Mouse (Mus musculus): ENCODE measurements around the gene Chd6. TPM values are rescaled to one million over a fixed set of nuclear protein-coding genes. Genes with fewer than 3 reads are reported as not detected.
"Not testable (repeated sequence)": the region's sequence is repeated elsewhere in the genome, so short reads cannot be mapped to it uniquely, and the experiment has no call there.

Chd6 gene
- polyA plus RNA-seq, 1 experiment, result 5.1 TPM

GRCm38 (mm10) chr2:160960956-160961646, 147.8 kb downstream of the Chd6 start:
- H3K4me2 ChIP-seq (ENCODE audit: low read depth), result no peak overlapping the region
- peaks cover 17% of the 10 kb centered on the region for H3K36me3 ChIP-seq (ENCODE audit: control insufficient read depth, insufficient read depth)
- no peak overlapping the region for H3K4me3 ChIP-seq
- no peaks in the 10 kb centered on the region for H3K27me3 ChIP-seq (ENCODE audit: control insufficient read depth, insufficient read depth, insufficient read length)
- TF ChIP-seq MYOD1 (IDR thresholded peaks at IDR 0.05; ENCODE audit: control insufficient read depth in 1 of 3, insufficient read length in 2 of 3, low read depth in 2 of 3) (no peak), TCF3 (IDR thresholded peaks at IDR 0.05; ENCODE audit: insufficient read length, low read depth) (no peak), CEBPB (IDR thresholded peaks at IDR 0.05; ENCODE audit: insufficient read depth, poor library complexity, severe bottlenecking) (no peak), POLR2AphosphoS2 (IDR thresholded peaks at IDR 0.05; ENCODE audit: insufficient read length, low read depth) (no peak), TCF12 (IDR thresholded peaks at IDR 0.05; ENCODE audit: insufficient read depth, poor library complexity, severe bottlenecking) (no peak), E2F4 (IDR thresholded peaks at IDR 0.05; ENCODE audit: insufficient read depth) (no peak), USF1 (IDR thresholded peaks at IDR 0.05; ENCODE audit: low read depth) (no peak), POLR2A (IDR thresholded peaks at IDR 0.05; ENCODE audit: insufficient read length, low read depth) (no peak), MYOG (IDR thresholded peaks at IDR 0.05; ENCODE audit: control insufficient read depth in 1 of 3, insufficient read depth in 1 of 3, insufficient read length in 2 of 3, low read depth in 2 of 3) (no peak), SRF (IDR thresholded peaks at IDR 0.05; ENCODE audit: control insufficient read depth, insufficient read length, low read depth) (no peak), REST (IDR thresholded peaks at IDR 0.05; ENCODE audit: insufficient read depth, insufficient read length) (no peak), MAX (IDR thresholded peaks at IDR 0.05; ENCODE audit: low read depth) (no peak)
- no peak overlapping the region for H3ac ChIP-seq (ENCODE audit: control insufficient read depth, insufficient read length)
- no peaks in the 10 kb centered on the region for H3K79me2 ChIP-seq (ENCODE audit: control insufficient read depth, insufficient read depth)

- H3K36me3 ChIP-seq (ENCODE audit: control insufficient read depth, insufficient read depth), result peaks cover 7% of the 10 kb centered on the region
- H3K79me2 ChIP-seq (ENCODE audit: control insufficient read depth, insufficient read depth), result no peaks in the 10 kb centered on the region
- no peak overlapping the region for H3ac ChIP-seq (ENCODE audit: control insufficient read depth, insufficient read length)
- TF ChIP-seq MAX (IDR thresholded peaks at IDR 0.05; ENCODE audit: low read depth) (no peak), TCF3 (IDR thresholded peaks at IDR 0.05; ENCODE audit: insufficient read length, low read depth) (no peak), E2F4 (IDR thresholded peaks at IDR 0.05; ENCODE audit: insufficient read depth) (no peak), POLR2AphosphoS2 (IDR thresholded peaks at IDR 0.05; ENCODE audit: insufficient read length, low read depth) (no peak), SRF (IDR thresholded peaks at IDR 0.05; ENCODE audit: control insufficient read depth, insufficient read length, low read depth) (no peak), CEBPB (IDR thresholded peaks at IDR 0.05; ENCODE audit: insufficient read depth, poor library complexity, severe bottlenecking) (no peak), MYOD1 (IDR thresholded peaks at IDR 0.05; ENCODE audit: control insufficient read depth in 1 of 3, insufficient read length in 2 of 3, low read depth in 2 of 3) (no peak), POLR2A (IDR thresholded peaks at IDR 0.05; ENCODE audit: insufficient read length, low read depth) (no peak), USF1 (IDR thresholded peaks at IDR 0.05; ENCODE audit: low read depth) (no peak), TCF12 (IDR thresholded peaks at IDR 0.05; ENCODE audit: insufficient read depth, poor library complexity, severe bottlenecking) (no peak), REST (IDR thresholded peaks at IDR 0.05; ENCODE audit: insufficient read depth, insufficient read length) (no peak), MYOG (IDR thresholded peaks at IDR 0.05; ENCODE audit: control insufficient read depth in 1 of 3, insufficient read depth in 1 of 3, insufficient read length in 2 of 3, low read depth in 2 of 3) (no peak)
- H3K27me3 ChIP-seq (ENCODE audit: control insufficient read depth, insufficient read depth, insufficient read length), result no peaks in the 10 kb centered on the region
- no peak overlapping the region for H3K4me2 ChIP-seq (ENCODE audit: low read depth)
- no peak overlapping the region for H3K4me3 ChIP-seq
Measured at GRCm38 (mm10) chr2:160959901-160960300, 149.0 kb downstream of the Chd6 start.

GRCm38 (mm10) chr2:160958737-160959136, 150.1 kb downstream of the Chd6 start:
- Histone ChIP-seq H3K36me3 (ENCODE audit: control insufficient read depth, insufficient read depth) (peaks cover 6% of the 10 kb centered on the region), H3K79me2 (ENCODE audit: control insufficient read depth, insufficient read depth) (no peaks in the 10 kb centered on the region), H3K4me2 (ENCODE audit: low read depth) (no peak overlapping the region), H3ac (ENCODE audit: control insufficient read depth, insufficient read length) (no peak overlapping the region), H3K4me3 (no peak overlapping the region), H3K27me3 (ENCODE audit: control insufficient read depth, insufficient read depth, insufficient read length) (no peaks in the 10 kb centered on the region)
- TF ChIP-seq POLR2A (IDR thresholded peaks at IDR 0.05; ENCODE audit: insufficient read length, low read depth), result no peak

DNA sequence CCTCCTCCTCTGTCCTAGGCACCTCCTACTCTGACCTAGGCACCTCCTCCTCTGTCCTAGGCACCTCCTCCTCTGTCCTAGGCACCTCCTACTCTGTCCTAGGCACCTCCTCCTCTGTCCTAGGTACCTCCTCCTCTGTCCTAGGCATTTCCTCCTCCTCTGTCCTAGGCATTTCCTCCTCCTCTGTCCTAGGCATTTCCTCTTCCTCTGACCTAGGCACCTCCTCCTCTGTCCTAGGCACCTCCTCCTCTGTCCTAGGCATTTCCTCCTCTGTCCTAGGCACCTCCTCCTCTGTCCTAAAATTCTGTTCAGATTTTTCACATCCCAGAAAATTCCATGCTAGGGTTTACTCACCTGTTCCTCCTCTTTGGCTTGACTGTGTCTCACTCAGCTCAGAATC, 151.1 kb downstream of the Chd6 start:
- H3K4me2 ChIP-seq (ENCODE audit: low read depth); H3K4me3 ChIP-seq; H3ac ChIP-seq (ENCODE audit: control insufficient read depth, insufficient read length); H3K36me3 ChIP-seq (ENCODE audit: control insufficient read depth, insufficient read depth); H3K27me3 ChIP-seq (ENCODE audit: control insufficient read depth, insufficient read depth, insufficient read length); H3K79me2 ChIP-seq (ENCODE audit: control insufficient read depth, insufficient read depth): not testable (repeated sequence)

- not testable (repeated sequence) for H3K4me2 ChIP-seq (ENCODE audit: low read depth); H3ac ChIP-seq (ENCODE audit: control insufficient read depth, insufficient read length); H3K79me2 ChIP-seq (ENCODE audit: control insufficient read depth, insufficient read depth); H3K27me3 ChIP-seq (ENCODE audit: control insufficient read depth, insufficient read depth, insufficient read length); H3K4me3 ChIP-seq; H3K36me3 ChIP-seq (ENCODE audit: control insufficient read depth, insufficient read depth)
Measured at GRCm38 (mm10) chr2:160957307-160957706, 151.6 kb downstream of the Chd6 start.

DNA sequence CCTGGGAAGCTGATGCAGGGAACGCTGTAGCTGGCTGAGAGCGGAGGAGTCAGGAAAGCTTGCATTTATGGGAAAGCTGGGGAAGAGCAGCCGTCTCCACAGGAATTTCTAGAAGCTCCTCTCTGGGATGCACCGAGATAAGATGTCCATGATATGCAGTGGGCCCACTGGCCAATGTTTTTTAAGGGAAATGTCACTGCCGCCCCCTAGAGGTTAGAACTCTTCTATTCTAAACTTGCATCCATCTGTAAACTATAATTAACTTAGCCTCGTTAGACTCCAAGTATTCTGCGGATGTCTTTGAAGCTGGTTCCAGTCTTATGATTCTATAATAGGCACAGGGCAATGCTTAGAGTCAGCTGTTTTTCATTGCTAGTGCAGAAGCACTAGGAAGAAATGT, 153.5 kb downstream of the Chd6 start:
- Histone ChIP-seq H3K36me3 (ENCODE audit: control insufficient read depth, insufficient read depth) (peaks cover 6% of the 10 kb centered on the region), H3K4me3 (no peak overlapping the region), H3ac (ENCODE audit: control insufficient read depth, insufficient read length) (no peak overlapping the region), H3K79me2 (ENCODE audit: control insufficient read depth, insufficient read depth) (no peaks in the 10 kb centered on the region), H3K27me3 (ENCODE audit: control insufficient read depth, insufficient read depth, insufficient read length) (no peaks in the 10 kb centered on the region), H3K4me2 (ENCODE audit: low read depth) (no peak overlapping the region)
- TF ChIP-seq USF1 (IDR thresholded peaks at IDR 0.05; ENCODE audit: low read depth), result no peak
- peak in 1 of 3 experiments; percentile 2 for TF ChIP-seq MYOG (IDR thresholded peaks at IDR 0.05; ENCODE audit: control insufficient read depth in 1 of 3, insufficient read depth in 1 of 3, insufficient read length in 2 of 3, low read depth in 2 of 3)
- TF ChIP-seq TCF12 (IDR thresholded peaks at IDR 0.05; ENCODE audit: insufficient read depth, poor library complexity, severe bottlenecking), result no peak
